Mouse (Mus musculus) liver, embryonic 15.5 days (tissue): ENCODE data around the gene Shisa6. TPM values are rescaled to one million over a fixed set of nuclear protein-coding genes. Genes with fewer than 3 reads are reported as not detected.
"Not testable (repeated sequence)": the region's sequence is repeated elsewhere in the genome, so short reads cannot be mapped to it uniquely, and the experiment has no call there.

Experiments used
- ATAC-seq: fragments of 200-750 bp; cut with Nextera tagmentation; 2 replicates; pipeline ENCODE4 v1.8.0; 2017; ENCODE audit warnings: moderate number of reproducible peaks, mild to moderate bottlenecking, moderate library complexity; ENCODE audit not compliant: insufficient read depth
- H3K27ac ChIP-seq: fragments of 300-500 bp; sonication (generic); replicated peaks from 2 replicates; pipeline ENCODE4 v1.5.1; 2015; ENCODE audit warnings: mild to moderate bottlenecking, inconsistent platforms
- H3K27me3 ChIP-seq: fragments of 300-500 bp; sonication (generic); 2 replicates; pipeline ENCODE4 v1.6.1; 2015; ENCODE audit warnings: mild to moderate bottlenecking, inconsistent platforms
- H3K36me3 ChIP-seq: fragments of 300-500 bp; sonication (generic); replicated peaks from 2 replicates; pipeline ENCODE4 v1.6.1; 2015; ENCODE audit warnings: moderate library complexity, mild to moderate bottlenecking, inconsistent platforms
- H3K4me1 ChIP-seq: fragments of 300-500 bp; sonication (generic); replicated peaks from 2 replicates; pipeline ENCODE4 v1.6.1; 2015; ENCODE audit warnings: inconsistent platforms
- H3K4me2 ChIP-seq: fragments of 300-500 bp; sonication (generic); 2 replicates; pipeline ENCODE4 v1.6.1; 2015; ENCODE audit warnings: moderate library complexity, mild to moderate bottlenecking, inconsistent platforms
- H3K4me3 ChIP-seq: fragments of 300-500 bp; sonication (generic); replicated peaks from 2 replicates; pipeline ENCODE4 v1.5.1; 2015; ENCODE audit warnings: mild to moderate bottlenecking, inconsistent platforms
- H3K9ac ChIP-seq: fragments of 300-500 bp; sonication (generic); 2 replicates; pipeline ENCODE4 v1.6.1; 2015; ENCODE audit warnings: moderate library complexity, mild to moderate bottlenecking, inconsistent platforms
- H3K9me3 ChIP-seq: fragments of 300-500 bp; sonication (generic); replicated peaks from 2 replicates; pipeline ENCODE4 v1.6.1; 2016; ENCODE audit warnings: inconsistent platforms
- WGBS: fragments of 180-500 bp; shearing (Covaris S2); methylation state at CpG from one replicate; pipeline ENCODE4 v1.1.7; 2015; ENCODE audit warnings: mixed read lengths; ENCODE audit not compliant: insufficient replicate concordance; 5-methylcytosine and 5-hydroxymethylcytosine counted together
- polyA plus RNA-seq: library from polyadenylated mRNA; unstranded; fragments of >200 nt; fragmentation: Nextera tagmentation; extraction: Ambion mirVana; gene quantifications from 2 replicates; pipeline ENCODE4 v1.2.1, GENCODE M21; 2015

Shisa6 gene
- polyA plus RNA-seq, 1 experiment from 2014 or later: not detected

DNA sequence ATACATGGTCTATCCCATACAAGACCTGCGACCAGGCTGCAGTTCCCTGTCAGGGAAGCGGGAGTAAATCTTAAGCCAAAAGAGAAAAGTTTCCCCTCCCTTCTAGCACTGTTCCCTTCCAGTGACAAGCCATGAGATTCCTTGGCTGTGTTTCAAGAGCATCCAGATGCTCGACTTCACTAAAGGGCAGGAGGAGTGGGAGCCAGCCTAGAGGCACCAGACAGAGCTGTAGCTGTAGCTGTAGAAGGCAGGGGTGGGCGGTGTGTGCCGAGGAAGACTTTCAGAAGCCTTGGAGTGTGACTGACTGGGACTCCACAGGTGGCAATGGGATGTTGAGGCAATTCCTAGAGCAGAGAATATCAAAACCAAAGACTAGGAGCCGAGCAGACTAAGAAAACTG lies 43.3 kb downstream of the Shisa6 start:
- Histone ChIP-seq H3K4me1 (no peaks in the 10 kb centered on the region), H3K27ac (no peak overlapping the region), H3K4me3 (no peak overlapping the region), H3K4me2 (no peak overlapping the region), H3K9ac (no peak overlapping the region), H3K9me3 (no peaks in the 10 kb centered on the region), H3K27me3 (no peaks in the 10 kb centered on the region), H3K36me3 (no peaks in the 10 kb centered on the region)
- no peak for ATAC-seq
- 46% methylated on average over 6 of the region's 6 CpGs for WGBS

DNA sequence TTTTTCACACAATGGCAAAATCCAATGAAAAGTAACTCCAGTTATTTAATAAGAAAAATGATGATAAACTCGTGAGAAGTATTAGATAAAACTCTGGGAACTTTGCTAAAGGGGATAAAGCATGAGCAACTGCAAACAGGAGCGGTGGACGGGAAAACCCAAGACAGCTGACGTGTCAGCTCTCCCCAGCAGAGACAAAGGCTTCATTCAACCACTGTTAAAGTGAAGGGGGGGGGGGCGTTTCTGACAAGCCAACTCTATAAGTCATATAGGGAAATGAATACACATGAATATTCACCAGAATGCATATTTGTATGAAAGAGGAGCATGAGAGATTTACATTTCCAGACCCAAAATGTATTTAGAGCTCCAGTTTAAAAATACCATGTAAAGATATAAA lies 83.1 kb downstream of the Shisa6 start:
- 49% methylated on average over 5 of the region's 5 CpGs for WGBS
- no peak for ATAC-seq
- H3K4me2 ChIP-seq: no peak overlapping the region

DNA sequence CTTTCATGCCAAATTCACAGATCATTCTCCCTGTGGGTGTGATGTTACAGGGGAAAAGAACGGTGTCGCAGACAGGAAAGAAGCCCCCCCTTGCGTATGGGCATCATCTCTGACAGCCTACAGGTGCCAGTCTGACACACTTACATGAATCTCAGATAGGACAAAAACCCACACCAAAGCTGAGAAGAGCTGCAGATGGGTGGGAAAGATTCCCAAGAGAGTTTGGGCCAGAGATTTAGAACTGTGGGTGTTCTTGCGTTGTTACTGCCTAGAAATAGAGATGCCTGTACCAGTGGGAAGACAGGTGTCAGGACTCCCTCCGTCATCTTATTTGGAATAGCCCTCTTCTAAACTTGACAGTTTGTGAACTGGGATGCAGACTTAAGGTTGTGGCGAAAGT lies 99.6 kb downstream of the Shisa6 start:
- Histone ChIP-seq H3K27me3 (no peaks in the 10 kb centered on the region), H3K4me1 (no peaks in the 10 kb centered on the region), H3K36me3 (no peaks in the 10 kb centered on the region), H3K9me3 (no peaks in the 10 kb centered on the region), H3K4me2 (no peak overlapping the region), H3K27ac (no peak overlapping the region), H3K4me3 (no peak overlapping the region), H3K9ac (no peak overlapping the region)
- 62% methylated on average over 6 of the region's 6 CpGs for WGBS
- no peak for ATAC-seq

More for the DNA sequence above, 83.1 kb downstream of the Shisa6 start:
- no peak overlapping the region for H3K4me3 ChIP-seq
- H3K36me3 ChIP-seq: no peaks in the 10 kb centered on the region
- H3K27ac ChIP-seq: no peak overlapping the region
- no peaks in the 10 kb centered on the region for H3K4me1 ChIP-seq
- H3K9me3 ChIP-seq: no peaks in the 10 kb centered on the region
- H3K27me3 ChIP-seq: no peaks in the 10 kb centered on the region
- H3K9ac ChIP-seq: no peak overlapping the region

DNA sequence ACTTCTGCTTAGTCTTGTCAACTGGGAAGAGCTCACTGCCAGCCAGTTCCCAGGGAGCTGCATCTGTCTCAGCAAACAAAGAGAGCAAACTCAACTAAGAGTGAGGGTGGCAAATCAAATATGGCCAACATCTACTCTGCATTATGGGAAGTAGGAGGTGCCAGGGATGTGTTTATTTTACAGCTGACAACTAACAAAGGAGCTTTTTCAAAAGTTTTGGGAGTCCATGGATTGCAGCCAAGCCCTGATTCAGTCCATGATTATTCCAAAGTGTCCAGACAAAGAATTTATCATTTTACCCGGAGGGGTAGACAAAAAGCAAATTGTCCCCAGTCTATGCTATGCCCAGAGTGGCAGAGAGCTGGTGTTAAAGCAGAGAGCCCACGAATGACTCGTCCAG lies 107.5 kb downstream of the Shisa6 start:
- Histone ChIP-seq H3K4me1 (no peaks in the 10 kb centered on the region), H3K27me3 (no peaks in the 10 kb centered on the region), H3K9ac (no peak overlapping the region), H3K36me3 (no peaks in the 10 kb centered on the region), H3K4me2 (no peak overlapping the region), H3K27ac (no peak overlapping the region), H3K4me3 (no peak overlapping the region), H3K9me3 (no peaks in the 10 kb centered on the region)
- ATAC-seq: no peak
- WGBS: 50% methylated on average over 3 of the region's 3 CpGs

DNA sequence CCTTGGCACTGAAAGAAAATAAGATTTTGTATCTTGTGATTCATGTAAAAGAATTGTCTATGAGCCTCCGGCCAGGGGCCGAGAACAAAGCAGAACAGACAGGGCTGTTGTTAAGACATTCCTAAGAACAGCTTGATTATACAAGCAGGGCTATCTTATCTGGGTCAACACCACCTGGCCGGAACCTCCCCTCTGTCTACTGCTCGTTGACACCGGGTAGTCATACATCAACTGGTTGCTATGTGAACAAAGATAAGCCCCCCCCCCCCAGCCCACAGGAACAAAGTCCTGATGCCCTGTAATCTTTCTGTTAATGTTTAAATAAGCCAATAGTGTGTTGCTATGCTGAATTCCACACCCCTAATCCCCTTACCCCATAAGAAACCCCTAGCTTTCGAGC lies 117.0 kb downstream of the Shisa6 start:
- H3K27ac ChIP-seq, H3K27me3 ChIP-seq, H3K4me3 ChIP-seq, H3K4me2 ChIP-seq, H3K9ac ChIP-seq, H3K9me3 ChIP-seq, ATAC-seq, H3K36me3 ChIP-seq, H3K4me1 ChIP-seq: not testable (repeated sequence)
- 36% methylated on average over 6 of the region's 6 CpGs for WGBS

DNA sequence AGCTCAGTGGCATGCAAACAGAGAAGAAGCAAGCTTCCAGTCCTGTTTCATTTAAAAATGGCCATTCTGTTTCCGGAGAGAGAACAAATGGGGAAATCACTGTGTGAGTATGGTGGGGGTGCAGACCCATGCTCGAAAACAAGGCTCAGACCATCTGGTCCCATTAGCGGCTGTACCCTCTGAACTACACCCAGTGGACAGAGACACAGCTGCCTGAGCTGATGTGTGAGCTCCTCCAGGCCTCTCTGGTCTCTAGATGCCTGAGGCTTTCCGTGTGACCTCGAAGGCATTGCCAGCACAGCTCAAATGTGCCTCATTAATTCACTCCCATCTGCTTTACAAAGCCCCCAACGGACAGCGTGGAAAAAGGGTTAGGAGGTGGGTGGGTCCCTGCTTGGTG lies 125.7 kb downstream of the Shisa6 start:
- Histone ChIP-seq H3K27ac (no peak overlapping the region), H3K36me3 (no peaks in the 10 kb centered on the region), H3K9ac (no peak overlapping the region), H3K4me2 (no peak overlapping the region), H3K4me1 (no peaks in the 10 kb centered on the region), H3K4me3 (no peak overlapping the region), H3K27me3 (no peaks in the 10 kb centered on the region), H3K9me3 (no peaks in the 10 kb centered on the region)
- WGBS: 51% methylated on average over 7 of the region's 7 CpGs
- ATAC-seq: no peak

DNA sequence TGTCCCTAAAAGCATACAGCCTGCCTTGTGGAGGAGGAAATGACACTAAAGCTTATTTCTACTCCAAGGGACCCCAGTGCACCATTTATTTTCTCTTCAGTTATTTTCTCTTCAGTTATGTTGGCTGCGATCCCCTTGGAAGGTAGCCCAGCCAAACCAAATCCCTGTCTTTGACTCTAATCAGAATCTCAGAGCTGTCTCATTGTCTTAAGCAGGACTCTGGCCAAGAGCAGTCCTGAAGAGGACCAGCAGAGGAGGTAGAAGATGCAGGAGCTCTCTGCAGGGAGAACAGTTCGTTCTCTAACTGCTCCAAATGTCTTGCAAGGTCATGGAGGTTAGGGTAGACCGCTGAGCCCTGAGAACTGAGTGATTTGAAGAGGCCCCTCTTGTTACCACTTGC lies 138.2 kb downstream of the Shisa6 start:
- H3K36me3 ChIP-seq: no peaks in the 10 kb centered on the region
- ATAC-seq: no peak
- no peaks in the 10 kb centered on the region for H3K27me3 ChIP-seq
- H3K4me3 ChIP-seq: no peak overlapping the region
- H3K9me3 ChIP-seq: no peaks in the 10 kb centered on the region
- no peak overlapping the region for H3K4me2 ChIP-seq
- no peaks in the 10 kb centered on the region for H3K4me1 ChIP-seq
- H3K27ac ChIP-seq: no peak overlapping the region
- 60% methylated on average over 3 of the region's 3 CpGs for WGBS
- H3K9ac ChIP-seq: no peak overlapping the region

DNA sequence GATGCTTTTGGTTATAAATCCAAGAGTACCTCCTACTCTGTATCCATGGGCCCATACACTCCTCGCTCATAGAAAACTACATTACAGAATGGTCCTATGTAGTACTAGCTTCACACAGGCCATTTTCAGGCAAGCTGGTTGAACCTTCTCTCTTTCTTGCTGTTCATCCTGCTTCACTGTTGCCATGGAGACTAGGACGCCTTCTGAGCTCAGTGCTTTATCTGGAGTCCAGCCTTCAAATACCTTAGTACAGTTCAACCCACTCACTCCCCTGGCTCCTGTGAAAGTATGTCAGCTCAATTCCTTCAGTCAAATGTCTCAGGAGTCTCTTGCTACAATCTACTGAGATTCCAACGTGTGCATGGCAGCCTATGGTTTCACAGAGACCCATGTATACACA lies 154.0 kb downstream of the Shisa6 start:
- no peak overlapping the region for H3K9ac ChIP-seq
- no peak overlapping the region for H3K27ac ChIP-seq
- no peak for ATAC-seq
- H3K9me3 ChIP-seq: no peaks in the 10 kb centered on the region
- WGBS: 54% methylated on average over 3 of the region's 3 CpGs
- no peak overlapping the region for H3K4me2 ChIP-seq
- H3K4me3 ChIP-seq: no peak overlapping the region
- H3K27me3 ChIP-seq: no peaks in the 10 kb centered on the region
- no peaks in the 10 kb centered on the region for H3K36me3 ChIP-seq
- H3K4me1 ChIP-seq: no peaks in the 10 kb centered on the region

DNA sequence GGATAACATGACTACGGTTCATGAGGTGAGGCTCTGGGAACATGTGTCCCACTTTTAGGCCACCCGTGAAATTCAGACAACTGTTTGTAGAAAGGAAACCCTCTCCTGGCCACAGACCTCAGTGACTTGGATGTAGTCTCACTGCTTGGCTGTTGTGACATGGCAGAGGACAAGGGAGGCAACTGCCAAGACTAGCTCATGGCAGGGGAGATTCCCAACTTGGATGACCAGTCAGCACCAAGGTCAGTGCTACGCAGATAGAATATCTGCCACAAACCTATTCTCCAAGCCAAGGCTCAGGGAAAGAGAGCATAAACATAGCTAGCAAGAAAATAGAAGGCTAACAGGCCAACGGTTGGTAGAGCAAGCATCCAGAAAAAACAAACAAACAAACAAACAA lies 156.0 kb downstream of the Shisa6 start:
- Histone ChIP-seq H3K4me2 (no peak overlapping the region), H3K27me3 (no peaks in the 10 kb centered on the region), H3K27ac (no peak overlapping the region), H3K4me1 (no peaks in the 10 kb centered on the region), H3K9me3 (no peaks in the 10 kb centered on the region), H3K9ac (no peak overlapping the region), H3K36me3 (no peaks in the 10 kb centered on the region), H3K4me3 (no peak overlapping the region)
- 60% methylated on average over 4 of the region's 4 CpGs for WGBS
- no peak for ATAC-seq

DNA sequence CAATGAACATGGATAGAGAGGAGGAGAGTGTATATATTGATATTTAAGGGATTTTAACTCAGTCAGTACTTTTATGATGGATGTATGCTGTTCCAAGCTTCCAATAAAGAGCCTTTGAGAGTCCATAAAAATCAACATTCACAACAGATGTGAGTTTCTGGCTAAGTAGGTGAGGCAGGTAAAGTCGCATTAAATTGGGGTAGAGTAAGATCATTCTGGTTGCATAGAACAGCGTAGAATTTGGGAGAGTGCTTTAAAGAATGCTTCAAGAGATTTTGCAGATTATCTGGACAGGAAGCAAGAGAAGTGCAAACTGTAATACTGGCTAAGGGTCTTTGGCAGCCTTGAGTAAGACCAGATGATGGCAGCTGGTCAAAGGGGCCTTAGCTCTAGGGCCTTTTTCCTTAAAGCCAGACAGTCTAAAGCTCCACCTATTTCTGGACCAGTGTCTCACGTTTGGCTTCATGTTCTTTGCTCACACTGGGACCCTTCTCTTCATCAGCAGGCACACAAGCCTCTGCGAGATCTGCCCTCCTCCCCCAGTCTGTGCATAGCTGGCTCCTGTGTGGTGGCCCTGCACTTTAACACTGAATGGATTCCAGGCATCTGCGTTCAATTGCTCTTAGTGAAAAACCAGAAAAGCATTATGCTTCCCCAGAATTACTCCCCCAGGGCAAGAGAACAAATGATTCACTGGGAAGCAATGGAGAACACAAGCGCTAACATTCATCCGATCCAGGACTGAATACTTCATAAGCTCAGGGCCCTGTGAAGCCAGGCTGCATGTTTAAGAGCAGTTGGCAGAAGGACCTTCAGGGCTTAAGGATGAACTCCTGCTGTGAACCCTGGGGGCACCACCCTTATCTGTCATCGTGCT lies 158.7 kb downstream of the Shisa6 start:
- 58% methylated on average over 8 of the region's 8 CpGs for WGBS
- no peaks in the 10 kb centered on the region for H3K27me3 ChIP-seq
- no peaks in the 10 kb centered on the region for H3K9me3 ChIP-seq
- no peak overlapping the region for H3K4me3 ChIP-seq
- H3K4me2 ChIP-seq: no peak overlapping the region
- H3K4me1 ChIP-seq: no peaks in the 10 kb centered on the region
- no peaks in the 10 kb centered on the region for H3K36me3 ChIP-seq
- no peak for ATAC-seq
- H3K9ac ChIP-seq: no peak overlapping the region
- no peak overlapping the region for H3K27ac ChIP-seq

DNA sequence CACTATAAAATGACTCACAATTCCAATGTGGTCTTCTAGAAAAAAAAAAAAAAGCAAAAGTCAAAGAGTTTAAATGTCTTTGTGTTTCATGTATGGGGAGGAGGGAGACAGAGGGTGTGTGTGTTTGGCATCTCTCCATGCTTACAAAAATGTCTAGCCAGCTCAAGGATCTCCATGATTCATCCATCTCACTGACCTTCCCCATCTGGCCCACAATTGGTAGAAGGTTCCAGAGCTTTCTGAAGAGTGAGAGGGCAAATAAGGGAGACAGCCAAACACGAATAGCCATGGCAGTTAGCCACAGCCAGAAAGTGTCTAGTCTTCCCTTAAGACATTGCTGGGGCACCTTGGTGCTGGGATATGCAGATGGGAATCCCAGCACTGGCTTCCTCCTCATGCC lies 166.0 kb downstream of the Shisa6 start:
- H3K4me1 ChIP-seq: no peaks in the 10 kb centered on the region
- WGBS: 47% methylated on average over 1 of the region's 1 CpGs
- no peak for ATAC-seq
- H3K9ac ChIP-seq: no peak overlapping the region
- H3K4me3 ChIP-seq: no peak overlapping the region
- no peak overlapping the region for H3K27ac ChIP-seq
- no peaks in the 10 kb centered on the region for H3K9me3 ChIP-seq
- H3K36me3 ChIP-seq: no peaks in the 10 kb centered on the region
- no peaks in the 10 kb centered on the region for H3K27me3 ChIP-seq
- no peak overlapping the region for H3K4me2 ChIP-seq

DNA sequence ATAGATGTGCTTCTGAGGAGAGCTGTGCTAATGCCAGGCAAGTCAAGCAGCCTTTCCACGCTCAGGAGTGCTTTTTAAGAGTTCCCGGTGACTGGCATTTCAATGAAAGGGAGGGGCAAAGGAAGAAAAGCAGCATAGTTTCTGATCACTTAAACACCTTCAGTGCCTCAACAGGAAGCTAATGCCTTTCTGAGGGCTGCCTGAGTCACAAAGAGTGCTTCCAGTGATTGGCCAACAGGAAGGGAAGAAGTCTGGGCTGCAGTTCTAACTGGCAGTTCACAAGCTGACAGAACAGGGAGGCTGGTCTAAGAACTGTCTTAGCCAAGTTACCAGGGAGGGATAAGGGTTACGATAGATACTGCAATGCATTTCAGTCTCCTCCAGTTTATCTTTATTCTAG lies 180.9 kb downstream of the Shisa6 start:
- ATAC-seq: no peak
- no peaks in the 10 kb centered on the region for H3K27me3 ChIP-seq
- H3K27ac ChIP-seq: no peak overlapping the region
- no peaks in the 10 kb centered on the region for H3K9me3 ChIP-seq
- H3K36me3 ChIP-seq: no peaks in the 10 kb centered on the region
- no peak overlapping the region for H3K4me2 ChIP-seq
- H3K4me1 ChIP-seq: no peaks in the 10 kb centered on the region
- H3K4me3 ChIP-seq: no peak overlapping the region
- H3K9ac ChIP-seq: no peak overlapping the region
- 48% methylated on average over 3 of the region's 3 CpGs for WGBS
